Mouse (Mus musculus): Measurements from ENCODE around the gene Lrrc74a.

DNA sequence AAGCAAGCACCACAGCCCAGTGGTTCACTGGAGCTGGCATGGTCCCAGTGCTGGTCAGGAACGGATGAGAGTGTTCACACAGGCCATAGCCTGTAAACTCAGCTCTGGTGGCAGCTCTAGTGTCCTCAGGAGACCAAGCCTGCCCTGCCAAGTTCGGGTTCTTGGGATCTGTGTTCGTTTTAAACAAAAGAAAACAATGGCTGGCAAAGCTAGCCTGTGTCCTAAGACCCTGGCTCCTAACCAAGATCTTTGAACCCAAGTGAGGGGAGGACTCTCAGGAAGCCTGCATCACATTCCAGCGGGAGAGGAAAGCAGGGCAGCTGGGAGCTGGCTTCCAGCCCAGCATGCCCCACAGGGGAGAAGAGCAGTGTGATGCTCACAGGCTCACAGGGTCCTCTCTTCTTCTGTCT is 36.1 kb downstream of the Lrrc74a start:
- TF ChIP-seq CTCF (IDR thresholded peaks at IDR 0.05; ENCODE audit: low read depth) (no peak), EP300 (IDR thresholded peaks at IDR 0.05; ENCODE audit: low read depth) (no peak)

All from liver, postnatal 0 days (tissue).